Mouse (Mus musculus): ENCODE data around the gene E030030I06Rik. TPM values are rescaled to one million over a fixed set of nuclear protein-coding genes. Genes with fewer than 3 reads are reported as not detected.
"Not testable (repeated sequence)": the region's sequence is repeated elsewhere in the genome, so short reads cannot be mapped to it uniquely, and the experiment has no call there.

The E030030I06Rik gene
- polyA plus RNA-seq, 1 experiment from 2014 or later: 1.7 TPM

DNA sequence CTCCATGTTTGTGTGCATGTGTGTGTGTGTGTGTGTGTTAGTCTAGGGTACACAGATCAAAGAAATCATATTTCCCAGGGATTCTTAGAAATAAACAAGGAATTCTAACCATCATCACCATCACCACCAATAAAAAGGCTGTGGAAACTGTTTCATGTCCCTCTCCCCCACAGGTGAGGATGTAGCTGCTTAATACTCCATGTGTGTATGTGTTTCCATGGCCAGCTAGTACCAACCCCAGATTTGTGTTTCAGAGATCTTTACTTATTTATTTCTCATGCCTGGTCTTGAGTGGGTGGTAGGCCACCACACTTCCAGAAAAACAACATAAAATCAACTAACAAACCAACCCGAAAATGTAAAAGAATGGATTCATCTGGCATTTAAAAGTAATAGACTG, 6.9 kb downstream of the E030030I06Rik start:
- not testable (repeated sequence) for H3K4me3 ChIP-seq (ENCODE audit: low read depth, low read length); H3K27me3 ChIP-seq (ENCODE audit: control insufficient read depth, insufficient read depth, low read length); H3K4me1 ChIP-seq (ENCODE audit: control insufficient read depth, insufficient read depth, low read length); H3K27ac ChIP-seq (ENCODE audit: low read depth, low read length); ATAC-seq (ENCODE audit: low read depth); H3K9me3 ChIP-seq (ENCODE audit: control insufficient read depth, low read length); H3K4me2 ChIP-seq (ENCODE audit: low read depth, low read length); H3K36me3 ChIP-seq (ENCODE audit: control insufficient read depth, insufficient read depth, low read length); H3K9ac ChIP-seq (replicated peaks; ENCODE audit: low read depth, low read length)
- 89% methylated on average over 1 of the region's 1 CpGs for WGBS

DNA sequence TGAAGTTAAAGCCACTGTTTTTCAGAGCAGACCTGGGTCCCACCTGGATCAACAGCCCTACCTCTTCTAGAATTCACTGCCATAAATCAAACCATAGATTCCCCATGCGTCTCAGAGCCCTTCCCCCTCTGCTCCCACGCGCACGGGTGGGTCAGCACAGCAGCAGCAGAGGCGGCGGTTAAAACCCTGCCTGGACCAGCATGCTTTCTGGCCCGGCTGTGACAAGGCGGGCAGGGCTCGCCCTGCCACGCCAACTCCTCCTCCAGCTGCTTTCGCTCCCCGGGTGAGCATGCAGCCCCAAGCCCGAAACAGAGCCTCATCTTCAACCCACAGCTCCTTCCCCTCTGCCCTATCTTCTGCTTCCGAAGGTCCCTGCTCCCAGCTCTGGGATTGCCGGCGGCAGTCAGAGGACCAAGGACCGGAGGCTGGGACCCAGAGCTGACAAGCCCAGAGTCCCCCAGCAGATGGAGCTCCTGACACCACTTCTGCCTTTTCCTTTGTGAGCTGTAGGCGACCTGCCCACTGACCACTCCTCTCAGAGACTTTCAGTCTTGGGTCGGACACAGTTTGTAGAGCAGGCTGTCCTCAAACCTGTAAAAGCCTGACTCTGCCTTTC, 8.3 kb downstream of the E030030I06Rik start:
- peak overlapping the region; percentile 32 for H3K4me3 ChIP-seq (ENCODE audit: low read depth, low read length)
- peak overlapping the region; percentile 59 for H3K9ac ChIP-seq (replicated peaks; ENCODE audit: low read depth, low read length)
- no peaks in the 10 kb centered on the region for H3K4me1 ChIP-seq (ENCODE audit: control insufficient read depth, insufficient read depth, low read length)
- H3K4me2 ChIP-seq (ENCODE audit: low read depth, low read length): peak overlapping the region; percentile 56
- no peaks in the 10 kb centered on the region for H3K27me3 ChIP-seq (ENCODE audit: control insufficient read depth, insufficient read depth, low read length)
- no peaks in the 10 kb centered on the region for H3K36me3 ChIP-seq (ENCODE audit: control insufficient read depth, insufficient read depth, low read length)
- ATAC-seq (ENCODE audit: low read depth): peak; percentile 92
- no peak overlapping the region for H3K27ac ChIP-seq (ENCODE audit: low read depth, low read length)
- H3K9me3 ChIP-seq (ENCODE audit: control insufficient read depth, low read length): no peaks in the 10 kb centered on the region
- under 1% methylated on average over 19 of the region's 19 CpGs for WGBS

DNA sequence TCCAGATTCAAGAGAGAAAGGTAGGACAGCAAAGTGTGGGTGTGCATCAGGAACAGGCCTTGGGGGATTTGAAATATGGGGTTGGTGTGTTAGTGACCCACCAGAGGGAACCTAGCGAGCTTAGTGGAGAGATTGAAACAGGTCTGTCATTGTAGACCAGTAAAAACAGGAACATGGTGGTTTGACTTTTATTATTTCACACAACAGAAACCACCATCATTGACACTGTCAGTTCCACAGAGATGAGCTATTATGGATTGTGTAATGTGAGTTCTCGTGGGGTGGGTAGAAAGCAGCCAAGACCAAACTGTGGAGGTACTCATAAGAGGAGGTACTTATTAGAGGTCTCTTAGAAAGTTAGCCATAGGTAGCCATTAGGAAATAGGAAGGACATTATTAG, 74.5 kb downstream of the E030030I06Rik start:
- H3K4me2 ChIP-seq (ENCODE audit: low read depth, low read length): no peak overlapping the region
- no peaks in the 10 kb centered on the region for H3K36me3 ChIP-seq (ENCODE audit: control insufficient read depth, insufficient read depth, low read length)
- H3K4me1 ChIP-seq (ENCODE audit: control insufficient read depth, insufficient read depth, low read length): no peaks in the 10 kb centered on the region
- WGBS: 88% methylated on average over 2 of the region's 2 CpGs
- ATAC-seq (ENCODE audit: low read depth): no peak
- no peak overlapping the region for H3K4me3 ChIP-seq (ENCODE audit: low read depth, low read length)
- no peaks in the 10 kb centered on the region for H3K27me3 ChIP-seq (ENCODE audit: control insufficient read depth, insufficient read depth, low read length)
- no peaks in the 10 kb centered on the region for H3K9me3 ChIP-seq (ENCODE audit: control insufficient read depth, low read length)
- H3K9ac ChIP-seq (replicated peaks; ENCODE audit: low read depth, low read length): no peak overlapping the region
- H3K27ac ChIP-seq (ENCODE audit: low read depth, low read length): no peak overlapping the region

DNA sequence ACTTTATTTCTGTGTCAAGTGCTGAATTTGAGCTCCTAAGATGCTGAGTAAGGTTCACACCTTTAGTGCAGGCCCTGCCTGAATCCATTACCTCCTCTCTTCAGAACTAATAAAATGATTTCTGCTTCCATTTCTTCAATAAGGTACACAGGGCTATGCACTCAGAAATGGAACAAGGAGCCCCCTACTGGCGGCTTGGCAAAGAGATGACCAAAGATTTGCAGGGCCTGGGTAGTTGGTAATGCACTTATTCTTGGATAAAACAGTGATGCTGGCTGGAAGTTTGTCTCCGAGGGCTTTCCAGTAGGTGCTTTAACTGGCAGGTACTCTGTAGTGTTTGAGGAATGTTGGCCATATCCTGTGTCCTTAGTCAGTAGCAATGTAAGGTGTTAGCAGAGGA, 76.3 kb downstream of the E030030I06Rik start:
- WGBS: 68% methylated on average over 2 of the region's 2 CpGs
- Histone ChIP-seq H3K4me1 (ENCODE audit: control insufficient read depth, insufficient read depth, low read length) (no peaks in the 10 kb centered on the region), H3K9ac (replicated peaks; ENCODE audit: low read depth, low read length) (no peak overlapping the region), H3K4me2 (ENCODE audit: low read depth, low read length) (no peak overlapping the region), H3K27me3 (ENCODE audit: control insufficient read depth, insufficient read depth, low read length) (no peaks in the 10 kb centered on the region), H3K27ac (ENCODE audit: low read depth, low read length) (no peak overlapping the region), H3K36me3 (ENCODE audit: control insufficient read depth, insufficient read depth, low read length) (no peaks in the 10 kb centered on the region), H3K9me3 (ENCODE audit: control insufficient read depth, low read length) (no peaks in the 10 kb centered on the region), H3K4me3 (ENCODE audit: low read depth, low read length) (no peak overlapping the region)
- no peak for ATAC-seq (ENCODE audit: low read depth)

DNA sequence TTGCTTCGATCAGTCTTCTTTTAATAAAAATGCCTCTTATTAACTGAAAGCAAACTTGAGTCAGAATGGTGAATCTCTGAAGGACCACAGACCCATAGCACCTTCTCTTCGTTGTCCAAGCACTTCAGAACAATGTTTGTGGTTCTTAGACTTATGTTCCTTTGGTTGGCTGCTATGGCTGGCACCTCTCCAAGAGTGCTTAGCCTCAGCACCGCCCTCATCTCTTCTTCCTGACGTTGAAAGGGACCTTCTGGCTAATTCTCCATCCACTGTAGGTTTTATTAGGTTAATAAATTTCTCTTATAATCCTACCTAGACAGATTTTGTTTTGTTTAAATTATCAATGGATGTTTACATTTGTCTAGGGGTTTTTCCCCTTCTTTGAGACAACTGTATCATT, 78.5 kb downstream of the E030030I06Rik start:
- Histone ChIP-seq H3K27me3 (ENCODE audit: control insufficient read depth, insufficient read depth, low read length) (no peaks in the 10 kb centered on the region), H3K36me3 (ENCODE audit: control insufficient read depth, insufficient read depth, low read length) (no peaks in the 10 kb centered on the region), H3K9me3 (ENCODE audit: control insufficient read depth, low read length) (no peaks in the 10 kb centered on the region), H3K9ac (replicated peaks; ENCODE audit: low read depth, low read length) (no peak overlapping the region), H3K27ac (ENCODE audit: low read depth, low read length) (no peak overlapping the region), H3K4me3 (ENCODE audit: low read depth, low read length) (no peak overlapping the region), H3K4me2 (ENCODE audit: low read depth, low read length) (no peak overlapping the region), H3K4me1 (ENCODE audit: control insufficient read depth, insufficient read depth, low read length) (no peaks in the 10 kb centered on the region)
- WGBS: 69% methylated on average over 4 of the region's 4 CpGs
- ATAC-seq (ENCODE audit: low read depth): no peak

DNA sequence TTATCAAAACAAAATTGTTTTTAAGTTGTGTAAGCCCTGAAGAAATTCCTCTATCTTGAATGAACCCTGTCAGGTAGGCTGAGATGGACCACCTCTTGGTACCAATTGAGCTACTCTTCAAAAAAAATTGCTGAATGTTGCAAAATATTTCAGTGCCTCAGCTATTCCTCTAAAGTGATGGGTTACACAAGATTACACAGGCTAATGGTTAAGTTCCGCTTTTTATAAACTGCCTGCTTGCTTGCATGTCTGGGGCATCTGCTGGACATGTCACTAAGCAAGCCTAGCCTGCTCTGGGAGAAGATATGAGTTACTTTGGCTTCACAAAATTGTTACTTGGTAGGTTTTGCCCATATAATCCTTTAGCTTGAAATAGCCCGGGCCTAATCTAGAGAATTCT, 78.9 kb downstream of the E030030I06Rik start:
- Histone ChIP-seq H3K27me3 (ENCODE audit: control insufficient read depth, insufficient read depth, low read length) (no peaks in the 10 kb centered on the region), H3K9me3 (ENCODE audit: control insufficient read depth, low read length) (no peaks in the 10 kb centered on the region), H3K4me3 (ENCODE audit: low read depth, low read length) (no peak overlapping the region), H3K27ac (ENCODE audit: low read depth, low read length) (no peak overlapping the region), H3K4me2 (ENCODE audit: low read depth, low read length) (no peak overlapping the region), H3K9ac (replicated peaks; ENCODE audit: low read depth, low read length) (no peak overlapping the region), H3K36me3 (ENCODE audit: control insufficient read depth, insufficient read depth, low read length) (no peaks in the 10 kb centered on the region), H3K4me1 (ENCODE audit: control insufficient read depth, insufficient read depth, low read length) (no peaks in the 10 kb centered on the region)
- 94% methylated on average over 2 of the region's 2 CpGs for WGBS
- no peak for ATAC-seq (ENCODE audit: low read depth)

DNA sequence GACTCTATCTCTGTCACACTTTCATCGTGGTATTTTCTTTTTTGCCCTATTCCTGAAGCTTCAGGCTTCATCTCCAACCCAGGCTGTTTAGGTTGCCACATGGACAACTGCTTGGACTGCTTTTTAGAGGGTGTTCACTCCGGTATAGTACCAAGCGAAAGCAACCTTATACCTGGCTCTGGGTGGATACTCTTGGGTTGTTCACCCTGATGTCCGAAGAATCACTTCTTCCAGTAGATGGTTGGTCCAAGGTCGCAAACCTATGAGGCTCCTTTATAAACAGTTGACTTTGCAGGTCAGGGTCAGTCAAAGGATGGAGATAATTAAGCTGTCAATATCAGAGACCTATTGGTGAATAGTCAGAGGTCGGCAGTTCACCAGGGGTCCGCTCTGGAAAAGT, 81.1 kb downstream of the E030030I06Rik start, which contains the start of gene 4930444G20Rik:
Gene 4930444G20Rik, minus strand, starts transcription at position 101 of the 400 bp plus-strand sequence.
- not testable (repeated sequence) for ATAC-seq (ENCODE audit: low read depth); H3K36me3 ChIP-seq (ENCODE audit: control insufficient read depth, insufficient read depth, low read length); H3K9ac ChIP-seq (replicated peaks; ENCODE audit: low read depth, low read length); H3K9me3 ChIP-seq (ENCODE audit: control insufficient read depth, low read length); H3K4me3 ChIP-seq (ENCODE audit: low read depth, low read length); H3K27me3 ChIP-seq (ENCODE audit: control insufficient read depth, insufficient read depth, low read length); H3K4me2 ChIP-seq (ENCODE audit: low read depth, low read length); H3K27ac ChIP-seq (ENCODE audit: low read depth, low read length); H3K4me1 ChIP-seq (ENCODE audit: control insufficient read depth, insufficient read depth, low read length)
- 92% methylated on average over 7 of the region's 7 CpGs for WGBS

Other genes with a start within 250 kb of the E030030I06Rik start
- not detected in 2 replicates for gene 4930444G20Rik, start 81.2 kb downstream of the E030030I06Rik start, polyA plus RNA-seq (2014; fragmentation: Nextera tagmentation; extraction: Ambion mirVana)
- gene Raet1e, start 9.3 kb upstream of the E030030I06Rik start, polyA plus RNA-seq (2014; fragmentation: Nextera tagmentation; extraction: Ambion mirVana): 0.29 and 0.90 TPM in 2 replicates
- gene H60b, start 9.3 kb upstream of the E030030I06Rik start, polyA plus RNA-seq (2014; fragmentation: Nextera tagmentation; extraction: Ambion mirVana): 0.37 TPM in 1 of 2 replicates, not detected in the other
- 0.76 and 1.7 TPM in 2 replicates for gene Raet1d, start 211.3 kb upstream of the E030030I06Rik start, polyA plus RNA-seq (2014; fragmentation: Nextera tagmentation; extraction: Ambion mirVana)